Mouse (Mus musculus) liver, embryonic 14.5 days (tissue): ENCODE measurements around the gene Cntn2. TPM values are rescaled to one million over a fixed set of nuclear protein-coding genes. Genes with fewer than 3 reads are reported as not detected.

Experiments
- ATAC-seq: fragments of 200-750 bp; cut with Nextera tagmentation; 2 replicates; pipeline ENCODE4 v1.8.0; 2017; ENCODE audit warnings: moderate number of reproducible peaks, mild to moderate bottlenecking, moderate library complexity; ENCODE audit not compliant: insufficient read depth
- DNase-seq, 3 experiments: peaks; one replicate each; pipeline ENCODE4 v3.0.0-alpha.2; 2012 to 2013; ENCODE audit warnings: low read depth in 3 of 3, low spot score in 3 of 3
- H3K27ac ChIP-seq: fragments of 300-500 bp; sonication (generic); 2 replicates; pipeline ENCODE4 v1.5.1; 2014; ENCODE audit warnings: moderate library complexity, mild to moderate bottlenecking, control low read depth, inconsistent platforms
- H3K27me3 ChIP-seq: fragments of 300-500 bp; sonication (generic); 2 replicates; pipeline ENCODE4 v1.6.1; 2014; ENCODE audit warnings: mild to moderate bottlenecking, low read length, moderate library complexity; ENCODE audit not compliant: control insufficient read depth, insufficient read depth
- H3K36me3 ChIP-seq: fragments of 300-500 bp; sonication (generic); replicated peaks from 2 replicates; pipeline ENCODE4 v1.6.1; 2014; ENCODE audit warnings: low read depth; ENCODE audit not compliant: control insufficient read depth, insufficient read depth
- H3K4me1 ChIP-seq, 2 experiments: fragments of 200-500 bp in 1 of 2; fragments of 300-500 bp in 1 of 2; sonication (generic) in 1 of 2; replicated peaks; 2 replicates each; pipeline ENCODE4 v1.6.1; 2012 to 2014; ENCODE audit warnings: antibody characterized with exemption in 1 of 2, inconsistent platforms in 1 of 2, low read length in 1 of 2; ENCODE audit not compliant: control insufficient read depth in 2 of 2, insufficient read depth in 2 of 2
- H3K4me2 ChIP-seq: fragments of 300-500 bp; sonication (generic); 2 replicates; pipeline ENCODE4 v1.6.1; 2014; ENCODE audit warnings: low read depth, mild to moderate bottlenecking, control low read depth, moderate library complexity
- H3K4me3 ChIP-seq, 2 experiments: fragments of 200-500 bp in 1 of 2; fragments of 300-500 bp in 1 of 2; sonication (generic) in 1 of 2; 2 replicates each; pipeline ENCODE4 v1.5.1; 2012 to 2014; ENCODE audit warnings: low read depth in 2 of 2, low read length in 2 of 2, mild to moderate bottlenecking in 2 of 2, control low read depth in 1 of 2, inconsistent platforms in 1 of 2, moderate library complexity in 1 of 2; ENCODE audit not compliant: insufficient read depth in 1 of 2
- H3K9ac ChIP-seq: fragments of 300-500 bp; sonication (generic); replicated peaks from 2 replicates; pipeline ENCODE4 v1.6.1; 2014; ENCODE audit warnings: mild to moderate bottlenecking, control low read depth, moderate library complexity
- H3K9me3 ChIP-seq: fragments of 300-500 bp; sonication (generic); 2 replicates; pipeline ENCODE4 v1.6.1; 2016; ENCODE audit warnings: low read length, mixed read lengths; ENCODE audit not compliant: control insufficient read depth
- CTCF ChIP-seq: IDR thresholded peaks from 2 replicates; pipeline ENCODE4 v1.5.1; 2016; ENCODE audit warnings: antibody characterized with exemption, low read depth, control low read depth
- EP300 ChIP-seq: IDR thresholded peaks from 2 replicates; pipeline ENCODE4 v1.6.1; 2016; ENCODE audit warnings: antibody characterized with exemption, low read depth
- WGBS: fragments of 180-500 bp; shearing (Covaris S2); extraction: QIAGEN DNeasy Blood & Tissue Kit; methylation state at CpG from one replicate; pipeline ENCODE4 v1.1.7; 2014; ENCODE audit not compliant: insufficient replicate concordance; 5-methylcytosine and 5-hydroxymethylcytosine counted together
- polyA plus RNA-seq, 2 experiments: library from polyadenylated mRNA; depleted of rRNA in 1 of 2; stranded (reverse) in 1 of 2; unstranded in 1 of 2; fragments of >200 nt; fragmentation: Nextera tagmentation in 1 of 2; extraction: Ambion mirVana in 1 of 2; gene quantifications; 2 replicates each; pipeline versions ENCODE4 v1.2.1 to v1.2.3; 2012 to 2014

Cntn2 gene
- polyA plus RNA-seq, 2 experiments = 0.02 to 0.05 TPM

- ATAC-seq (no peak), DNase-seq (no peak)
- H3K27ac ChIP-seq = no peak overlapping the region
- no peak overlapping the region for H3K4me2 ChIP-seq
- H3K4me1 ChIP-seq = no peaks in the 10 kb centered on the region
- no peak overlapping the region for H3K4me3 ChIP-seq
- no peak overlapping the region for H3K9ac ChIP-seq
- no peaks in the 10 kb centered on the region for H3K36me3 ChIP-seq
- H3K27me3 ChIP-seq = no peaks in the 10 kb centered on the region
- TF ChIP-seq EP300 = no peak
- TF ChIP-seq CTCF = no peak
- 65% methylated on average over 18 of the region's 18 CpGs for WGBS
- no peaks in the 10 kb centered on the region for H3K9me3 ChIP-seq
These were observed 40.0 kb upstream of the Cntn2 start for GRCm38 (mm10) chr1:132582998-132583604.

- H3K36me3 ChIP-seq = no peaks in the 10 kb centered on the region
- no peak overlapping the region for H3K4me2 ChIP-seq
These were observed 39.1 kb upstream of the Cntn2 start for GRCm38 (mm10) chr1:132581845-132582839.

GRCm38 (mm10) chr1:132580063-132580462, 37.0 kb upstream of the Cntn2 start:
- ATAC-seq (no peak), DNase-seq (no peak)
- H3K9ac ChIP-seq = no peak overlapping the region
- no peak overlapping the region for H3K4me2 ChIP-seq
- H3K4me3 ChIP-seq = no peak overlapping the region
- no peak overlapping the region for H3K27ac ChIP-seq
- H3K27me3 ChIP-seq = no peaks in the 10 kb centered on the region
- H3K36me3 ChIP-seq = no peaks in the 10 kb centered on the region
- H3K9me3 ChIP-seq = no peaks in the 10 kb centered on the region
- H3K4me1 ChIP-seq = no peaks in the 10 kb centered on the region
- WGBS = 62% methylated on average over 7 of the region's 7 CpGs
- TF ChIP-seq EP300 (no peak), CTCF (no peak)

More at GRCm38 (mm10) chr1:132581845-132582839, 39.1 kb upstream of the Cntn2 start:
- H3K27ac ChIP-seq = no peak overlapping the region
- no peaks in the 10 kb centered on the region for H3K27me3 ChIP-seq
- no peaks in the 10 kb centered on the region for H3K4me1 ChIP-seq
- DNase-seq (no peak), ATAC-seq (no peak)
- no peak for TF ChIP-seq EP300
- TF ChIP-seq CTCF = no peak
- no peak overlapping the region for H3K4me3 ChIP-seq
- no peaks in the 10 kb centered on the region for H3K9me3 ChIP-seq
- 60% methylated on average over 14 of the region's 14 CpGs for WGBS
- no peak overlapping the region for H3K9ac ChIP-seq

GRCm38 (mm10) chr1:132576845-132577244, 33.8 kb upstream of the Cntn2 start:
- Histone ChIP-seq H3K27me3 (no peaks in the 10 kb centered on the region), H3K9ac (no peak overlapping the region), H3K27ac (no peak overlapping the region), H3K4me2 (no peak overlapping the region), H3K4me3 (no peak overlapping the region), H3K4me1 (no peaks in the 10 kb centered on the region), H3K9me3 (no peaks in the 10 kb centered on the region), H3K36me3 (no peaks in the 10 kb centered on the region)
- TF ChIP-seq CTCF (no peak), EP300 (no peak)
- 79% methylated on average over 8 of the region's 8 CpGs for WGBS
- ATAC-seq = no peak
- no peak for DNase-seq

- Histone ChIP-seq H3K36me3 (no peaks in the 10 kb centered on the region), H3K4me1 (no peaks in the 10 kb centered on the region), H3K9me3 (no peaks in the 10 kb centered on the region), H3K9ac (no peak overlapping the region), H3K27ac (no peak overlapping the region), H3K4me3 (no peak overlapping the region), H3K27me3 (no peaks in the 10 kb centered on the region), H3K4me2 (no peak overlapping the region)
- DNase-seq = no peak
- WGBS = 64% methylated on average over 7 of the region's 7 CpGs
- no peak for TF ChIP-seq EP300
- TF ChIP-seq CTCF = no peak
- no peak for ATAC-seq
These were observed 29.8 kb upstream of the Cntn2 start for GRCm38 (mm10) chr1:132572851-132573250.
